Mouse (Mus musculus) lung, postnatal 25 days (tissue): Measurements from ENCODE around the gene Ppil1.
"Not testable (repeated sequence)": the region's sequence is repeated elsewhere in the genome, so short reads cannot be mapped to it uniquely, and the experiment has no call there.

Experiments
- DNase-seq: peaks from one replicate; pipeline ENCODE4 v3.0.0; 2022; ENCODE audit warnings: low spot score

Gene Ppil1

DNA sequence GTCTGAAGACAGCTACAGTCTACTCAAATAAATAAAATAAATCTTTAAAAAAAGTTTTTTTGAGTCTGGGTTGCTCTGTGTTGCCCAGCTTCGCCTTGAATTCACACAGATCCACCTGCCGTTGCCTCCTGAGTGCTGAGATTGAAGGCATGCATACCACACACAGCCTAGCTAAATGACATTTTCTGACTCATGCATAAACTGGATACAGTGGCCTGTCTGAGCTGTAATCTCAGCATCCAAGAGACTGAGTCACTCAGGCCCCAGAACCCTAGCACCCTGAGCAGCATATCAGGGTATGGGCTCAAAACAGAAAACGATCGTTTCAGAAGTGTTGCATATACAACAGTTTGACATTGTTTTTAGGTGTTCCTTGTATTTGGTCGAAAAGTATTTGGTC lies 17.6 kb upstream of the Ppil1 start:
- no peak for DNase-seq

DNA sequence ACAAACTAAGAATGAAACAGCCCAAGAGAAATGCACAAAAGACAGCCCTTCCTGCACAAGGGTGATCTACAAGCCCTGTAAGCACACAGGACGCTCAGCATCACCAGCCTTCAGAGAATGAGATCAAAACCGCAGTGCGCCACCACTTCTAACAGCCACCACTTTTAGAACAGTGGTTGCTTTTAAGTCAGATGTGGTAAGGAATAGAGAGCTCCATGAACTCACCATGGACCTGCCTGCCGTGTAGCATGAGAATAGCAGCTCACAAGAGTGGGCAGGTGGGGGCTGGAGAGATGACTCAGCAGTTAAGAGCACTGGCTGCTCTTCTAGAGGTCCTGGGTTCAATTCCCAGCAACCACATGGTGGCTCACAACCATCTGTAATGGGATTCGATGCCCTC lies 16.4 kb upstream of the Ppil1 start:
- DNase-seq, result no peak

DNA sequence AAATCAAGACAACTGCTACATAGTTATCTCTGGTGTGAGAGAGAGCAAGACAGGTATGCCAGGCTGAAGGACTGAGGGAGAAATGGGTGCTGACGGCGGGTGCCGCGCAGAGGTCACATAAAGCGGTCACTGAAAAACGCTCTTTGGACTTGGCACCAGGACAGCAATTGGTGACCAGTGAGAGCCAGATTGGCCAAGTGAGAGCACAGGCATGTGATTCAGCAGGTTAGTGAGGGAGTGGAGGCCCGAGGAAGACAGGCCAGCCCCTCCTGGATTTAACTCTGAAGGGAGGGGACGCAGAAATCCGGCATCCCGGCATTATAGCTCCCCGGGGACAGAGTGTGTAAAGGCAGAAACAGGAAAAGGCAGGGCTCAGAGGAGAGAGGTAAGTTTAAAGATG lies 9.9 kb upstream of the Ppil1 start:
- DNase-seq, result peak; percentile 54

DNA sequence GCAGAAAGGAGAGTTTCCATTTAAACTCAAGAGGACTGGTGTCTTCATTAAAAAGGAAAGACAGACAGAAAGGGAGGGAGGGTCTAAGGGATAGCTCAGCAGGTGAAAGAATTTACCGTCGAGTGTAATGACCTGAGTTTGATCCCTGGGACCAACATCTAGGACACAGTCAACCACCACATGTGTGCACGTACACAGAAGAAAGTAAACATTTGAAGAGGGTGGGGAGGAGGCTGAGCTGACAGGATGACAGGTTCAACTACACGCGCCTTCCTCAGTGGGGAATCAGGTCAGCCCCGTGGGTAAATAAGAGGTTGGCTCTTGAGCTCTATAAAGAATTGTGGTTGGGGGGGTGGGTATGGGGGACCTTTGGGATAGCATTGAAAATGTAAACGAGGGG lies 9.2 kb upstream of the Ppil1 start:
- no peak for DNase-seq

DNA sequence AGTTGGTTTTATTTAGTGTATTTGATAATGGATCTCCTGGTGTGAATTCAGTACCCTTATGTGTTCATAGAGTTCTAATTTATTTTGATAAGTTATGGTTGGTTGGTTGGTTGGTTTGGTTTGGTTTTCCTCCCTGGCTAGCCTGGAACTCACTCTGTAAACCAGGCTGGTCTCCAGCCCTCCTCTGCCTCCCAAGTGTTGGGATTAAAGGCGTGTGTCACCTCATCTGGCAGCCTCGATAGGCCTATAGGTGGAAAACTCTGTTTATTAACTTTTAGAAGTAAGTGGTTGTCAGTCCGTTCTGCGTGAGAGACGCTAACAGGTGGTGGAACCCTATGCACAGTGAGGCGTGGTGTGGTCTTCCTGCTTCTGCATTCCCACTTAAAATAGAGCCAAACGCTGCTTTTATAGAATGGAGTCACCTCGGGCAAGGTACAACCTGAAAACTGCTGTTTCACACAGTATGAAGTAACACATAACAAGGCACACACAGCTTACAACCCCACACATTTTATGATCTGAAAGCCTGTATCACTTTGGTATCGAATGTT lies 6.2 kb upstream of the Ppil1 start:
- no peak for DNase-seq

DNA sequence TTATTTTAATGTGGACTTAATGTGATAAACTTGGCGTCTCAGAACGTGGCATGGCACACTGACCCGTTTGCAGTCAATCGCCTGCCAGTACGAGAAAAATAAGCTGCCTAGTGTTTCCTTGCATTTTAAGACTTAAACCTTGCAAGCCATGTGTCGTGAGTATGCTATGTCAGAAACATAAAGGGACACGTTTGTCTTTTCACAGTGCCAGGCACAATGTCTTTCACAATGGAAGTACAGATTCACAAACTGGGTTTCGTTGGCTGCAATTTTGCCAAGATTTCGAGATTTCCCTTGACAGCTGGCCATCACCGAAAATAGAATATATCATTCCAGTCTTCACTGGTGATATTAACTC lies 5.3 kb upstream of the Ppil1 start:
- no peak for DNase-seq

DNA sequence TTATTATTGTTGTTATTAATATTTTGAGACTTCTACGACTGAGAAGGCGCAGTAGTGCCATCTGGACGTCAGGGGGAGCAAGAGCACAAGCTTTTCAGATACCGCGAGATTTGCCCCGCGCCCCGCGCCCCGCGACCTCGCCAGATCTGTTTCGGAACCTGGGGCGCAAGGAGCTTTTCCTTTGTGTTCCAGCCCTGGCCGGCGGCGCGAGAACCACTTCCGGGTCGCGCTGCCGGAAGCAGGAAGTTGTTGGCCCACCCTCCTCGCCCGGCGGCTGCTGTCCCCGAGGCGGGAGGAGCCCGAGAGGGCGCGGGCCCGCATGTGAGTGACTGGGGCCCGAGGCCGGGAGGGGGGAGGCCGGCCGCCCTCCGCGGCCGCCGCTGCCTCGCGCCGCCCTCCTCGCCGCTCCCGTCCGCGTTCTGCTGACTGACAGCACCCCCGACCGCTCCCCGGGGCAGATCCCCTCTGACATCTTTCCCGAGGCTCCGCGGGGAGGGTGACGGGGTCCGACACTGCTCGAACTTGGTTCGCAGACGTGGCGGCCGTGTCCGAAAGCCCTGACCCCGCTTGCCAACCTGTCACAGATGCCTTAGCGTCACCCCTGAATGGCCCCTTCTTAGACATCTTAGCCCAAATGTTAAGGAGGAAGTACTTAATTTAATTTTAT lies 4.8 kb upstream of the Ppil1 start, which contains the start of gene BC004004:
BC004004 (plus strand) TSS at position 107 of the 667 bp plus-strand sequence.
- DNase-seq, result peak; percentile 97

DNA sequence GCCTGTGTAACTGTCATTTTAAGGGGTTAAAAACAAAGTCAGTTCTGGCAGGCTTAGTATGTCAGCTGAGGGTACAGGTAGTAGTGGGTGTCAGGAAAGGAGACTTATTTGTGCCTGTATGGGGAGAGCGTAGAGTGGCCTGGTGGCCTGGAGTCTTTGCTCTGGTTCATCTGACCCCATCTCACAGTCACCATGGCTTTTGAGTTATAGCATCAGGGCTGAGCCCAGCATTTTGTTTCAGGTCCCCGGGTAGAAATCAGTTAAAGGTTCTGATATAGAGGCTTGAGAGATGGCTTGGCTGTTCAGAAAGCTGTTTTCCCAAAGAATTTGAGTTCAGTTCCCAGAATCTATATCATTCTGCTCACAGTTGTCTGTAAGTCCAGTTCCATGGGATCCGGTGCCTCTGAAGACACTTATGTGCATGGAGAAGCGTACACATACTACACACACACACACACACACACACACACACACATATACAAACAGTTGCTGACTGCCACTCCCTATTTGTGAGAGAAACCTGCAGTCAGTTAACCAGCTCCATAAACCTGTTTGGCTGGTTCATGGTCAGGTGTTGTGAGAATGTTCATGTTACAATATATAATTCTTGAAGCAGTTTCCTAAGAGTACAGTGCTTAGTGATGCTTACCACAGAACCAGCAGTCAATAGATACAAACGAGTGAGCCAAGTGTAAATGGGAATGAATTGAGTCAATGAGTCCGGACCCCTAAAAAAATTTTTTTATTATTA lies 4.1 kb upstream of the Ppil1 start:
- DNase-seq, result peak; percentile 50

DNA sequence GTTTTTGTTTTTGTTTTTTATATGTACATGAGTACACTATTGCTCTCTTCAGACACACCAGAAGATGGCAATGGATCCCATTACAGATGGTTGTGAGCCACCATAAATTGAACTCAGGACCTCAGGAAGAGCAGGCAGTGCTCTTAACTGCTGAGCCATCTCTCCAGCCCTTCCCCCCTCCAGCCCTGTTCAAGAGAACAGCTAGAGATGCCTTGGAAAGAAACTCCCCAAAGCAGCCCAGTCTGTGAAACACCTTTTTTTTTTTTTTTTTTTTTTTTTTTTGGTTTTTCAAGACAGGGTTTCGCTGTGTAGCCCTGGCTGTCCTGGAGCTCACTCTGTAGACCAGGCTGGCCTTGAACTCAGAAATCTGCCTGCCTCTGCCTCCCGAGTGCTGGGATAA lies 3.1 kb upstream of the Ppil1 start:
- DNase-seq, result not testable (repeated sequence)

DNA sequence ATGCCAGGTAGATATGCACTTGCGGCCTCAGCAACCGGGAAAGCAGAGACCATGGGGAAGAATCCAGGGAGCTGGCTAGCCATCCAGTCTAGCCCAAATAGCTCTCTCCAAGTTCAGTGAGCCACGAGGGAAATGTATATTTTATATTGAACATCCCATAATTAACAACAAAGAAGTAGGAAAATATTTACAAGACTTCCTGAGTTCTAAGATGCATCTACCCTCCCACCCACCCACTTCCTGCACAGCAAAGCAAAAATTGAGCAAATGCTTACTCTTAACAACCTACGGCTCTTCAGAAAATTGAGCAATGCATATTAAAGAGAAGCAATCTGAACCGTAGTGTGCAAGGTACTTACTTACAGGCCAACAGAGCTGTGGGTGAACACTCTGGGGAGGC lies 774 bp upstream of the Ppil1 start:
- no peak for DNase-seq

DNA sequence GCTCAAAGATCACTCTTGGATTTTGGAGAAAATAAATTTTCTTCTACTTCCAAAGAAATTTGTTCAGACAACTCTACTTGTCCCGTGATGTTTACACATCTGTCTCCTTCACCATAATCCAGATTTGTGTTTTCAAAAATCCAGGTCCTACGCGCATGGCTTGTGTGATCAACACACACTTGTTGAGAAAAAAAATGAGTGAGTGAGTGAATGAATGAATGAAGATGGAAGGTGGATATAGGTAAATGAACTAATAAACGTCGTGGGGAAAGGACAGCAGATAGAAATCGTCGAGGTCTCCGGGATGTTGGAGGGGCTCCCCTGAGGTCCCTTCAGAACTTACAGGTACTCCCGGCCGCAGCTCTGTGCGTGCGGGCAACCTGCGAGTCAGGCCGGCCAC lies 569 bp downstream of the Ppil1 start:
- DNase-seq, result no peak

DNA sequence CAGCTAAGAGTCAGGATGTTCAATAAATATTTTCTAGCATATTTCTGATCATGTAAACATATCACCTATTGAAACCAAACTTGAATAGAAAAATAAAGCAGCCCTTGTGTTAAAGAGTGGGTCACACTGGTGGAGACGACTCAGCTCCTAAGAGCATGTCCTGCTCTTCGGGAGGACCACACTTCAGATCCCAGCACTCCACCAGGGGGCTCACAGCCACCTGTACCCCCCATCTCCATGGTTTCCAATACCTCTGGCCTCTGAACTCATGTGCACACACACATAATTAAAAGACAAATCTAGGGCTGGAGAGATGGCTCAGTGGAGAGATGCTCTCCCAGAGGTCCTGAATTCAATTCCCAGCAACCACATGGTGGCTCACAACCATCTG lies 1.7 kb downstream of the Ppil1 start:
- DNase-seq, result no peak

DNA sequence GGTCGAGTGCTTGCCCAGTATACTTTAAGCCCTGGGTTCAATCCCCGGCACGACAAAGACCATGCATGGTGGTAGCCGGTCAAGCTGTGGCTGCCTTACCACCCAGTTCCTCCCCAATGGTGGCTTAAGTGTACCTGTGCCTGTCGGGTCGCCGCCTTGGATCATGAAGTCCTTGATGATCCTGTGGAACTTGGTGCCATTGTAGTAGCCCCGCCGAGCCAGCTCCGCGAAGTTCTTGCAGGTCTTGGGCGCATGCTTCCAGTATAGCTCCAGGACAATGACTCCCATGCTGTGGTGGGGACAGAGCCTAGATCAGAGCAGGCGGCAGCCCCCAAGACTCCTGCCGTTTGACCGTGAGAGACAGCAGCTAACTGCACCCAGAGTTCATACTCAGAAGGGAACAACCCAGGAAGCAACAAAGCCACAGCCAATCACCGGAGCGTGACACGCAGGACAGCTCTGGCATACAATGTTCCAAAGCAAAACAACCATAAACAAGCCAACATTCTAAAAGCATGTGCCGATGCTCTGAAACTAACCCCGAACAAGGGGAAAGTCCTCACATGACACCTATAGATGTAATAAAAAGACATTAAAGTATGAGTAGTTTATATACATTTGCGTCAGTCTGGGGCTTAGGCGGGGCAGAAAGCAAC lies 2.3 kb downstream of the Ppil1 start:
- DNase-seq, result no peak

DNA sequence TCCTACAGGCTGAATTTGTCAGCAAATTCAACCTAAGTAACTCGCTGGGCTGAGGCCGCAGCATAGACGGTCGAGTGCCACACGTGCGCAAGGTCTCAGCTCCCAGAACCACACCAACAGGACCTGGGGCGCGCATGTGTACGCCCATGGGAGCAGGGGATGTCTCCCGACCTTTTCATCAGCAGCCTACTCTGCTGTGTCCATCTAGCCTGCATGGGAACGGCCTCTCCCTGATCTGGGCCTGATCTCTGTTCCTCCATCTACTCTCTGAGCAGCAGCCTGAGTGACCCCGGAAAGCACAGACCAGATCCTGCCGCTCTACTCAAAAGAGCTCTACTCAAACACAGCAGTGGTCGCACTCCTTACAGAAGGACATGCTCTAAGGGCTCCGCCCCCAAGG lies 3.5 kb downstream of the Ppil1 start:
- DNase-seq, result no peak

DNA sequence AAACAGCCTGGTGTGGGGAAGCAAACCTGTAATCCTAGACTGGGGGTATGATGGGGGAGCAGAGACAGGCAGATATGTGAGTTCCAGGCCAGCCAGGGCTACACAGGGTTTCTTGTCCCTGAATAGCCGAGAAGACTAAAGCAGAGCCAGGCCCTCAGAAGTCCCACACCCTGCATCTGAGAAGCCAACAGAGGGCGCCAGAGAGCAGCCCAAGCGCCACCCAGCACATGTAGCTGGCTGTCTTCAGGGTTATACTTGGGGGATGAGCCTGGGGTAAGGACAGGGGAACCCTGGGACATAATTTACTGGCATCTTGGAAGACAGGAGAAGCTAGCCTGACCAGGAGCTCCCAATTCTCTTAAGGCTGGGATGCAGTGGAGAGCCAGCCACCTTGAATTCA lies 4.5 kb downstream of the Ppil1 start:
- peak; percentile 71 for DNase-seq

DNA sequence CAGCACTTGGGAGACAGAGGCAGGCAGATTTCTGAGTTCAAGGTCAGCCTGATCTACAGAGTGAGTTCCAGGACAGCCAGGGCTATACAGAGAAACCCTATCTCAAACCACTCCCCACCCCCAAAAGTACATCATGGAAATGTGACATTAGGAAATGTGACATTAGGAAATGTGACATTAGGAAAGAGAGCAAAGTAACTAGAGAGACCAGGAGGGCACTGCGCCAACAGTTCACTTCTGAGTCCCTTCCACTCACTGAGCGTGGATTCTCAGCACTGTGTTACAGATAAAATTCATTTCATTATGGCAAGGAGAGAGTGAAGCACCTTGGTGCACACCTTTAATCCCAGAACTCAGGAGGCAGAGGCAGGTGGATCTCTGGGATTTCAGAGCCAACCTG lies 5.1 kb downstream of the Ppil1 start:
- no peak for DNase-seq

DNA sequence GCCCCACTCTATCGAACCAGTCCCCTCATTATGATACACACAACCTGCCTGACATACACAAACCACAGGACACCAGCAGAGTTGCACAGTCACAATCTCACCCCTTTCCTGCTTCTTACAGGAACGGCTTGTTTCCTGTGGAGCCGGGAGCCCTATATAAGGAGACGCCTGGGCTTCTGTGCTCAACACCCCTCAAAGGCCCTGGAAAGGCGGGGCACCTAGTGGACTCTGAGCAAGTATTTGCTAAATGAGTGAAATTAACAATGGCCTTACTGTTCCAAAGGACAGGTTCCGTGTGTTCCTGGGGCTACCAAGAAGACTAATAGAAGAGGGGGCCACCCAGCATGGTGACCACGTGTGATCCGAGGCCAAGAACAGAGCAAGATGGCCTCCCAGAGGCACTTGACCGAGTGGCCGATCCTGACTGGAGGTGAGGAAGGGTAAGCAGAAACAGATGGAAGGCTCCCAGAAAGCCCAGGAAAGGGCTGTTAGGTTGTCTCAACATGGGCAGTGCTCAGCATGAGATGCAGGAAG lies 5.9 kb downstream of the Ppil1 start:
- DNase-seq, result no peak

DNA sequence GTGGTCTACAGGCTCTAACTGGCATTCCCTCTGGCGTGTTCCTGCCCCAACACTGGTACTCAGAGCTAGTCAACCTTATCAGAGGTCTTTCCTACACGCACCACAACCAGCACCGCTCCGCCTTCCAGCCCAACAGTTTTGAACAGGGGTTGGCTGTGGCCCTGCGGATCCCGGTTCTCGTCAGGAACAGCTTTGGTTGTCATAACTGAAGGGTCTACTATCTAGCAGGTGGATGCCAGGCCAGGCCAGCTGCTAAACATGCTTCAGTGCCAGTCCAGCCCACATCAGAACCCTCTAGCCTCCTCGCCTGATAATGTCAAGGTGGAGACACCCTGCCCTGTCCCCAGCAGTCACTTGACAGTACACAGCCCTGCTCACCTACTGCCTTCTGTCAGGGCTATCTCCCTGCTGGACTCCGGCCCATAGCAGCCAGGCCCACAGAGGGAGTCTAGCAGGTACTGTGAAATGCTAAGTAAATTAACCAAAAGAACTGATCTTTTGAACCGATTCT lies 6.9 kb downstream of the Ppil1 start:
- DNase-seq, result no peak

DNA sequence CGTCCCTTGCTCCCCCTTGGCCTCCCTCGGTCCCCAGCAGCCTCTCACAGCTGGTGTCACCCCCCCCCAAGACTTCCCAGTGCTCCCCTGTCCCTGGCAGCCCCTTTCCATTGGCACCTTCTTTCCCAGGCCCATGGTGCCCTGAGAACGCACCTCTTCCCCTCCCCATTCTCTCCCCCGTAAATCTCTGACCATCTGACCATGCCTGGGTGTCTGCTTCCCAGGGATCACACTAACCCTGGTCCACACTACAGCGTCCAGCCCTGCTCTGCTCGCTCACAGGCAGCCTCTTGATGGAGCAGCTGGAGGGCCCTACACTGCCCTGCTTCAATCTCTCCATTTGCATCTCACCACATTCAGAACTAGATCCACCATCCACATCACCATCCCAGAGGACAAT lies 7.5 kb downstream of the Ppil1 start:
- DNase-seq, result no peak

DNA sequence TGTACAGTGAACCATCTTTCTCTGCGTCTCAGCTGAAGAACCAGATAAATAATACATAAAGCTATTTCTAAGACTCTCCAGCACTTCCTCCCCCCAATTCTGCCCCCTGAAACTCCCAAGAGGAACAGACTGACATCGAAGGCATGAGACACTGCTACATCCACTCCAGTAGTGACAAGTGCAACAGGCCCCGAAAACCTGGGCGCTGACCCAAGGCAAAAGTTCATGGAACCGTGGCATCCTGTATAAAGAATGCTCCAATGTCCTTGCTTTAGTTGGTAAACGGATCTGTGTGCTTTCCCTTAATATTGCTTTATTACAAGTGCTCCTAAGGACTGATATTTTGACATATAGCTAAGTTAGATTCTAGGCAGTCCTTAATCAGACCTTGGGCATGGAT lies 9.2 kb downstream of the Ppil1 start:
- DNase-seq, result not testable (repeated sequence)

DNA sequence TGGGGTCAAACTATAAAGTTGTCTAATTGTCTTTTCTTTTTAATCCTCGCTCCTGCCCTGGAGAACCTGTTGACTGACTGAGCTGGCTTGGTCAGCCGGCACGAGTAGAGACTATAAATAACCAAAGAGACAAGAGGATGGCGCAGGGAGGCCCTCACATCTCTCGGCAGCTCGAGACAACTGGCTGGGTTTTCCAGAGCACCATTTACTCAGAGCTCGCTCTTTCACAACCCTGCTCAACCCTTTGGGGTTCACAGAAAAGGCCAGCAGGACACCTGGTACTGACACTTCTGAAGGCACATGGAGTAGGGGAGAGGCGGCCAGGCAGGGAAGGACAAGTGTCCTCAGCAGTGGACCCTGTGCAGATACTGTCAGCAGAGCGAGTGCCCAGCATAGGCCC lies 10.3 kb downstream of the Ppil1 start:
- no peak for DNase-seq

DNA sequence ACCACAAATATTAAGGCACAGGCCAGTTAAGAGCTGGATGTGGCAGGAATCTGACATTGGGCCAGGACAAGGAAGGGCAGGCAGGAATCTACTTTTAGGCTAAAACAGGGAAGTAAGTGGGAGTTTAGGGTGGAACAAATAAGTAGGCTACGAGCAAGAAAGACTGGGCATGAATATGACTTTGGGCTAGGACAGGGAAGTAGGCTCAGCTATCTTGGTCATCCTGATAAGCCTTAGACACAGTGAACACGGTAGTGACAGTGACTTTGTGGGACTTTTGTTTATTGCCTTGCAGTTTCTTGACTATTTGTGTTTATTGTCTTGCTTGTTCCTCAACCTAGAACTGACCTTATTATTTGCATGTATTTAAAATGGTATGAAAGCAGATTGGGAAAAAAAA lies 10.8 kb downstream of the Ppil1 start:
- DNase-seq, result no peak
